Mouse (Mus musculus): Measurements from ENCODE around the gene Prr19.
"Not testable (repeated sequence)": the region's sequence is repeated elsewhere in the genome, so short reads cannot be mapped to it uniquely, and the experiment has no call there.

Gene Prr19

GRCm38 (mm10) chr7:25322058-25322484 is 20.9 kb downstream of the Prr19 start:
- DNase-seq (ENCODE audit: extremely low spot score), result peak; percentile 88

DNA sequence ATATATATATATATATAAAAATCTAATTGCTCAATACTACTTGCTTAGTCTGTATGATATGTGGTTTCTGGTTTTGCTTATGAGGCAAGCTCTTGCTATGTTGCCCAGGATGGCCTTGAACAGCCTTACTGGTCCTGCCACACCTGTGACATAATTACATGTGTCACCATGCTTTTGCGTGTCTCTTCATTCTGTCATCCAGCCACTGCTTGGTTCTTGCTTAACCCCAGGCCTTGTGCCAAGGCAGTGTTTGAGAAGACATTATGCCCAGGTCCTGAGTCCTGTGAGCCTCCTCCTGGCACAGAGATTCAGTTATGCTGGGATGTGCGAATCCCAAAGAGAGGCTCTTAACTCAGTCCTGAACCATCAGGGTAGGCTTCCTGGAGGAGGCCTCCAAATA is 22.0 kb downstream of the Prr19 start:
- no peak for DNase-seq (ENCODE audit: extremely low spot score)

DNA sequence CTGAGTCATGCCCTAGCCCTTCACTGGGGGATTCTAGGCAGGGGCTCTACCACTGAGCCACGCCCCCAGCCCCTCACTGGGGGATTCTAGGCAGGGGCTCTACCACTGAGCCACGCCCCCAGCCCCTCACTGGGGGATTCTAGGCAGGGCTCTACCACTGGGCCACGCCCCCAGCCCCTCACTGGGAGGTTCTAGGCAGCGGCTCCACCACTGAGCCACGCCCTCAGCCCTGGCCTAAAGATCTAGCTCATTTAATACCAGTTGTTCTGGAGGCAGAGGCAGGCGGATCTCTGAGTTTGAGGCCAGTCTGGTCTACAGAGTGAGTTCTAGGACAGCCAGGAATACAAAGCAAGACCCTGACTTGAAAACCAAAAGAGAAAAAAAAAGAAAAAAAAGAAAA is 24.2 kb downstream of the Prr19 start:
- DNase-seq (ENCODE audit: extremely low spot score), result not testable (repeated sequence)

DNA sequence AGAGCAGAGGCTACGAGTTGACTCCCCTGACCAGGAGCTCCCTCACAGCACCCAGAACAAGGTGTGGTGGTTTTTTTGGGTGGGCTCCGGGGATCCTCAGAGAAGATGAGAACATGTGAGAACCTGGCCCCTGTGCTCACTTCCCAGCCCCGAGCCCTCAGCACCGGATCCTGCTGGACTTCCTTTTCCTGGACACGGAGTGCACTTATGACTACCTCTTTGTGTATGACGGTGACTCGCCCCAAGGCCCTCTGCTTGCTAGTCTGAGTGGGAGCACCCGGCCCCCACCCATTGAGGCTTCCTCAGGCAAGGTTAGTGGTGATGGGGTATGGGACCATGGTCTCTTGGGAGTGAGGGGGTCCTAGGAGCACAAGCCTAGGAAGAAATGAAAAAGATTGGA is 25.0 kb downstream of the Prr19 start:
- DNase-seq (ENCODE audit: extremely low spot score), result no peak

- DNase-seq (ENCODE audit: extremely low spot score), result peak; percentile 76
These were observed 32.5 kb downstream of the Prr19 start for GRCm38 (mm10) chr7:25333596-25334307.

- no peak for DNase-seq (ENCODE audit: extremely low spot score)
These were observed 33.3 kb downstream of the Prr19 start for GRCm38 (mm10) chr7:25334472-25334871.

DNA sequence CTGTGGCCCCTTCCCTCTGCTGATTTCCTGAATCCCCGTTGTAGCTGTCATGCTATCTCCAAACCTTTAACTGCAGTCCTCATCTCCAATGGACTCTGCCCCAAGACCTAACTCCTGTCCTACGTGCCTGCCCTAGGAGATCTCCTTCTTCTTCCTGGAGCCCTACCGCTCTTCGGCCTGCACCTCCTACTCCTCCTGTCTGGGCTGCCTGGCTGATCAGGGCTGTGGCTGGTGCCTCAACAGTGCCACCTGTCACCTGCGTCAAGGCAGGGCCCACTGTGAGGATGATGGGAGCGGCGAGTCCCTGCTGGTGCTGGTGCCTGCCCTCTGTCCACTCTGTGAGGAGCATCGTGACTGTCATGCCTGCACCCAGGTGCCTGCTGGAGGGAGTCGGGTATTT is 38.1 kb downstream of the Prr19 start:
- no peak for DNase-seq (ENCODE audit: extremely low spot score)

DNA sequence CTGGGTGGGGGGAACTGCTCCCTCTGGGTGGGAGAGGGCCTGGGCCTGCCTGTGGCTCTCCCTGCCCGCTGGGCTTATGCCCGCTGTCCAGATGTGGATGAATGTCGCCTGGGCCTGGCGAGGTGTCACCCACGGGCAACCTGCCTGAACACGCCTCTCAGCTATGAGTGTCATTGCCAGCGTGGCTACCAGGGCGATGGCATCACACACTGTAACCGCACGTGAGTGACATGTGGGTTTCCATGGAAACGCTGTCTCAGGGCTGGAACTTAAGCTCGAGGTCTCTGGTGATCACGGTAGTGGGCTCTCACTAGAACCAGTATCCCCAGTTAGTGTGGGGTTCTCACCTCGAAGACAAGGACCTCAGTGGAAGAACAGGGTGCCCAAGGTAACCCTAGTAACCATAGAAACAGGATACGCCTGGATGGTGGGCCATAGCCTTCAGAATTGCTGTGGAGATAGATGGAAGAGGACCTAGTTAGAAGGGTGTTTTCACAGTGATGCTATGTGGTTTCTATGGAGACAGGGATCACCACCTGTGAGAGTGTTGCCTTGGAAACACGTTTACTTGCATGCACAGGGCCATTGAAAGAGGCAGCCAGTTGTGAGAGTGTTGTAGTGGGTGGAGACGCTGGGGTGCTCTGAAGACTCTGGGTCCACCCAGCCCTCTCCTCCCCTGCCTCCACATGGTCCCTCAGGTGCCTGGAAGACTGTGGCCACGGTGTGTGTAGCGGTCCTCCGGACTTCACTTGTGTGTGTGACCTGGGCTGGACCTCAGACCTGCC is 40.0 kb downstream of the Prr19 start:
- no peak for DNase-seq (ENCODE audit: extremely low spot score)

- DNase-seq (ENCODE audit: extremely low spot score), result no peak
These were observed 47.6 kb downstream of the Prr19 start for GRCm38 (mm10) chr7:25348861-25349260.
